Mouse (Mus musculus): ENCODE measurements at regions not wholly inside any gene's neighbourhood (a gene's known extent, or its start where the extent isn't known, plus 50 kb on each side); places are given as distances from the start of the nearest gene placed in this dataset.
"Not testable (repeated sequence)": the region's sequence is repeated elsewhere in the genome, so short reads cannot be mapped to it uniquely, and the experiment has no call there.

DNA sequence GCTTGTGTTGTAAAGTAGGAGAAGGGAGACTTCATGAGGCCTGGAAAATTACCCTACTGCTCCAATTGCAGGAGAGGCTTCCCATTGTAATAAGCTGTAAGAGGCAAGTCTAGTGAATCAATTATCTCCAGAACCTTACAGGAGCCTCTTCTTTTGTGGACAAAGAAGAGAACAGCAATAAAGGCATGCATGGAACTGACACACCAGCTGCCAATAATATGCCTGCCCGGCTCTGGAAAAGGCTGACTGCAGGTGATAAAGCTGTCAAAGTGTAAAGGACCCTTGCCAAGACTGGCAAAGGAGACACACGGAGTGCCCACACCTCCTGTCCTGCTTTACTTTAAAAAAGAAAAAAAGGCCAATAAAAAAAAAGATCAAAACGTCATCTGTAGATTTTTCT lies 209.0 kb downstream of the Faxc start:
- 0 out of 2 replicates have a peak, but pooled peaks have one; percentile 32 for ATAC-seq (ENCODE audit: low FRiP score)
- 43% methylated on average over 3 of the region's 3 CpGs for WGBS
- H3K4me3 ChIP-seq: no peak overlapping the region

DNA sequence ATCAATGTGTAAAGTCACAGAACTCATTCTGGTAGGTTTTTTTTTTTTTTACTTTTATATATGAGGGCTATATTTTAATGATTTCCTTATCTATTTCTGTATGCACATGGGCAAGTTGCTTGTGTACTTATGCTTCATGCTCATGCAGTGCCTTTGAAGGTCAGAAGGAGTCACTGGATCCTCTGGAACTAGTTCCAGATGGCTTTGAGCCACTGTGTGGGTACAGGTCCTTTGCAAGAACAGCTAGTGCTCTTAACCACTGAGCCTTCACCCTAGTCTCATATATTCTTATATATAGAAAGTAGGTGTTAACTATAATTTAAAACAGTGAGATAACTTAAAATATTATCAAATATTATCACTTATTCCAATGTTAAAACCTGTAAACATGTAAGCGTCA lies 212.4 kb downstream of the Faxc start:
- H3K27ac ChIP-seq: no peak overlapping the region
- H3K4me3 ChIP-seq: no peak overlapping the region
- 100% methylated on average over 1 of the region's 1 CpGs for WGBS
- no peak overlapping the region for H3K9ac ChIP-seq
- H3K27me3 ChIP-seq: no peaks in the 10 kb centered on the region
- no peaks in the 10 kb centered on the region for H3K36me3 ChIP-seq
- 0 out of 2 replicates have a peak, but pooled peaks cover 2% of the 10 kb centered on the region for H3K4me1 ChIP-seq
- no peak for ATAC-seq (ENCODE audit: low FRiP score)
- H3K4me2 ChIP-seq (replicated peaks): no peak overlapping the region
- H3K9me3 ChIP-seq (replicated peaks): no peaks in the 10 kb centered on the region

More for the DNA sequence above, 209.0 kb downstream of the Faxc start:
- Histone ChIP-seq H3K36me3 (no peaks in the 10 kb centered on the region), H3K9me3 (replicated peaks) (no peaks in the 10 kb centered on the region), H3K4me2 (replicated peaks) (no peak overlapping the region), H3K9ac (no peak overlapping the region), H3K4me1 (0 out of 2 replicates have a peak, but pooled peaks cover 2% of the 10 kb centered on the region), H3K27ac (no peak overlapping the region), H3K27me3 (no peaks in the 10 kb centered on the region)

- WGBS: 80% methylated on average over 1 of the region's 1 CpGs
Observed at GRCm38 (mm10) chr4:22144834-22145233, 212.5 kb upstream of the Fbxl4 start.

DNA sequence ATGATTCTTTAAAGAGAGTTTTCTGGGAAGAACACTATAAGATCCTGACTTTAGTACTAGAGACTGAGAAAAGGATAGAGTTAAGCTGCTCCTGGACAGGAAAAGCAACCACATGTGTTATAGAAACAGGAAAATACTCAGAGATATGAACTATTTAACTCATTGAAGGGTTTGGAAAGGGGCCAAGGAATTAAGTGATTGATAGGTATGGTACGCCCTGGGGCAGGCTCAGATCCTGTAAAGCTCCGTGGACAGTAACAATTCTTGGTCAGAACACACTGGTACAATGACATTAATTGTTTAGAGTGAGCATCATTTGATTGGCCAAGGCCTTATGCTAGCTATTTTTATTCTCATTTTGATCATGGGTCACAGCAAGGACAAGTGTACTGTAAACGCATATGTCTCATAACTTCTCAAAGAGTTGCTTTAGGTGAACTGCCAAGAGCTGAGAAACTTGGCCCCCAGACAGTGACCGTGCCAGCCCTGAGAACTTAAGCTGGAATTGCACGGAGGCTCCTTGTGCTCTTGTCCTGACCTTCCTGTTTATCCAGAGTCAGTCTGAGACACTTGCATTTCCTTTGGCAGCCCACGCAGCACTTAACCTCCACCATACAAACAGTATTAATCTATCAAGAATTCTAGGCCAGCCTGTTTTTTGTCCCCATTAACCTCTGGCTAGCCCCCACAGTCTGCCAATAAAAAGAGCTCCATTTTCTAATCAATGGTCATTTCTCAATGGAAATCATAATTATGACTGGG lies 210.5 kb upstream of the Fbxl4 start:
- Histone ChIP-seq H3K27ac (no peak overlapping the region), H3K9me3 (replicated peaks) (no peaks in the 10 kb centered on the region), H3K4me3 (no peak overlapping the region), H3K4me1 (0 out of 2 replicates have a peak, but pooled peaks cover 4% of the 10 kb centered on the region), H3K36me3 (no peaks in the 10 kb centered on the region), H3K27me3 (no peaks in the 10 kb centered on the region), H3K4me2 (replicated peaks) (no peak overlapping the region), H3K9ac (no peak overlapping the region)
- WGBS: 80% methylated on average over 6 of the region's 6 CpGs
- ATAC-seq (ENCODE audit: low FRiP score): no peak

More at GRCm38 (mm10) chr4:22144834-22145233, 212.5 kb upstream of the Fbxl4 start:
- H3K4me3 ChIP-seq; H3K4me1 ChIP-seq; H3K4me2 ChIP-seq (replicated peaks); H3K36me3 ChIP-seq; ATAC-seq (ENCODE audit: low FRiP score); H3K9ac ChIP-seq; H3K27ac ChIP-seq; H3K27me3 ChIP-seq; H3K9me3 ChIP-seq (replicated peaks): not testable (repeated sequence)

DNA sequence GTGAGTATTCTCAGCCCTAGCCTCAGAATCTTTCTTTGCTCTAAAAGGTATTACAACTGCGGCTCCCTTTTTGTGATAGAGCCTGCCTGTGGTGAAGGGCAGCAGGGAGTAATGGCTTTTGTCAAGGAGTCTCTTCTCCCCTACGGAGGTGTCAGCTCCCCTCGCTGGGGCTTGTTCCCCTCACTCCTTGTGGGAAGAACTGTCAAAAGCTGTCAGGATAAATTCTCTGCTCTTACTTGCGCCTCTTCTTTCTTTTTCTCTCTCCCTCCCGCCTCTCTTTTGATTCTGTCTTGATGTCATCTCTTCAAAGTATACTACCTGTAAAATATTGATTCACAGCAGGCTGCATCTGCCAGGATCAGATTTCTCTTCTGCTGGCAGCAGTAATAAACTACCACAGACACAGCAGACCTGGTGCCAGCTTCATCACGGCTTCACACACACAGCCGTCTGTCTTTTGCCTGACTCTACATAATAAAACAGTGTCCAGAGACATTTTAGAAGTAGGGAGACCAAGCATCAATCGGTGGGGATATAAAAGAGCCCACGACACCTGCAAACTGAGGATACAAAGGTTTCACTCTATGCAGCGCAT lies 205.3 kb upstream of the Fbxl4 start:
- Histone ChIP-seq H3K4me3 (no peak overlapping the region), H3K9ac (no peak overlapping the region), H3K36me3 (no peaks in the 10 kb centered on the region), H3K27me3 (0 out of 2 replicates have a peak, but pooled peaks cover 3% of the 10 kb centered on the region), H3K27ac (no peak overlapping the region), H3K4me1 (peaks cover 12% of the 10 kb centered on the region), H3K9me3 (replicated peaks) (no peaks in the 10 kb centered on the region), H3K4me2 (replicated peaks) (no peak overlapping the region)
- no peak for ATAC-seq (ENCODE audit: low FRiP score)
- WGBS: 22% methylated on average over 10 of the region's 10 CpGs

DNA sequence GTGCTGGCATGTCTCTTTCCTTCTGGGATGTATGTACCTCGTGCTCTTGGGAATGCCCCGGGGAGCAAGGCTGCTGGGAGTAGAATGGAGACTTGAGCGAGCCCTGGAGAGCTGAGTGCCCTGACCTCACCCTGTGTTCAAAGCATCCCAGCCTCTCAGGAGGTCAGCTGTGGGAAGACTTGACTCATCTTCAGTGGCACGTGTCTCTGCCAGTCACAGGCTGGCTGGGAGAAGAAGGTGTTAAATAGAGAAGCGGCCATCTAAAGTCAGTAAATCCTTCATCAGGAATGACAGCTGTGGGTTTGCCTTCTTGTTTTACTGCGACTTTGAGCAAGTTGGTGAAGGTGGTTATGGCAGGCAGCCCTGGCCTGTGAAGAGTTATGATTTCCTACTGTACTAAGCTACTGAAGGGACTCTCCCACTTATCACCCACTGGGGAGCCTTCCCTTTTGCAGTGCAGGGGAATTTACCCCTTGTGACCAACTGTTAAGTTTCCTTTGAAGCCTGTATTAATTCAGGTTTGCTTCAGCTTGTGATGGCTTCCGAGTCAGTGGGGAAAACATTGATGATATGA lies 204.3 kb upstream of the Fbxl4 start:
- Histone ChIP-seq H3K4me2 (replicated peaks) (no peak overlapping the region), H3K27me3 (0 out of 2 replicates have a peak, but pooled peaks cover 3% of the 10 kb centered on the region), H3K9ac (no peak overlapping the region), H3K4me1 (peaks cover 12% of the 10 kb centered on the region), H3K36me3 (no peaks in the 10 kb centered on the region), H3K27ac (no peak overlapping the region), H3K4me3 (no peak overlapping the region), H3K9me3 (replicated peaks) (no peaks in the 10 kb centered on the region)
- ATAC-seq (ENCODE audit: low FRiP score): no peak
- 30% methylated on average over 7 of the region's 7 CpGs for WGBS

GRCm38 (mm10) chr4:22153620-22154019 lies 203.7 kb upstream of the Fbxl4 start:
- H3K9me3 ChIP-seq (replicated peaks): no peaks in the 10 kb centered on the region
- H3K4me1 ChIP-seq: peaks cover 12% of the 10 kb centered on the region
- no peak overlapping the region for H3K27ac ChIP-seq
- 0 out of 2 replicates have a peak, but pooled peaks cover 3% of the 10 kb centered on the region for H3K27me3 ChIP-seq
- 59% methylated on average over 6 of the region's 6 CpGs for WGBS
- H3K4me3 ChIP-seq: no peak overlapping the region
- H3K4me2 ChIP-seq (replicated peaks): no peak overlapping the region
- no peak overlapping the region for H3K9ac ChIP-seq
- ATAC-seq (ENCODE audit: low FRiP score): no peak
- no peaks in the 10 kb centered on the region for H3K36me3 ChIP-seq

DNA sequence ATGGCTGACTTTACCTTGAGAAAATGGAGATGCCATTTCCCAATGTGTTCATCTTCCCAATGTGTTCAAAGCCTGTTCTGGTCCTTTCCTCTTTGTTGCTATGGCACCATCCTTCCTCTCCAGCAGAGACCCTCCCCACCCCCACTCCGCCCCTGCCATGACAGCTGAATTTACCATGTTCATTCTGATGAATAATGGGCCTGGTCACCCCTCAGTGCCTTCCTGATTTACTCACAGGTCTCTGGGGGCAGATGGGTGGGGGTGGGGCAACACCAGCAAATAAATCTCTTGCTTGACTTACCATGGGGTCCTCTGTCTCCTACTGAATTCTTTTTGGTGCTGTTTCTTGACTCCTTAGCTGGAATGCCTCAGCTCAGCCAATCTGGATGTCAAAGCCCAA lies 170.9 kb upstream of the Fbxl4 start:
- Histone ChIP-seq H3K36me3 (no peaks in the 10 kb centered on the region), H3K9ac (no peak overlapping the region), H3K4me1 (peaks cover 13% of the 10 kb centered on the region), H3K4me2 (replicated peaks) (no peak overlapping the region), H3K27ac (peak overlapping the region; percentile 48; the same call in 1 of the 2 replicates), H3K27me3 (no peaks in the 10 kb centered on the region), H3K4me3 (no peak overlapping the region), H3K9me3 (replicated peaks) (no peaks in the 10 kb centered on the region)
- ATAC-seq (ENCODE audit: low FRiP score): peak; percentile 91
- 50% methylated on average over 1 of the region's 1 CpGs for WGBS

DNA sequence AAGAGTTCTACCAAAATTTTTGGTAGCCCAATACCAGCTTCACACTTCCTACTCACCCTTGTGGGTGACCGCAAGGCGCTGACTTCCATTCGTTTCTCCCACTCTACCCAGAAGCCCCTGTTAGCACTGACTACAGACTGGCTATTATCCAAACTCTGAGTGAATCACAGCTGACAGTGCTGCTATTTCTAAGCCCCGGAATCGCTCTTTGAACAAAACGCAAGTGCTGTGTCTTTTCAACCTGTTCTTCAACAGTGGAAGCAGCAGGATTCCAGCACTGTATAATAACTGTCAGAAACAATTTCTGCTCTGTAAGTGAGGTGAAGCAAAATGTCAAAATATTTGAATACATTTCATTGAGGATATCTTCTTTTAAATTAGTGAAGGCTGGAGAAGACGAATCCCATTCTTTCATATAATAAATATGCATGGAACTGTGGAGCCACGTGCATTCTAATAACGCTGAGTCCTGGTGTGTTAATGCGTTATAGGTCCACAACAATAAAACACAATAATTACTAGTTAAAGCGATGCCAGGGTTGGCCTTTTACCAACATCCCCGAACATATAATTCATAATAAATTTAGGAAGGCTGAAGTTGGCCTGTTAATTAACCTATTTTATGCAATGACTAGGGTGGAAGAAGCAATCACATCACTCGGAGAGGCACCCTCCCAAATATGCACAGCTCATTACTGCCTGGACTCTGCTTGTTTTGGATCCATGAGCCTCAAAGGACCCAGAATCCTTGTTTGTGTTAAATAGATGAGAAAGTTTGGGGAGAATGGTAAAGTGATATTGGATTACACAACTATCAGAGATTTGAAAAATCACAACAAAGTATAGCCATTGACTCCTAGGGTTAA lies 169.0 kb upstream of the Fbxl4 start:
- Histone ChIP-seq H3K36me3 (no peaks in the 10 kb centered on the region), H3K27me3 (no peaks in the 10 kb centered on the region), H3K4me1 (peaks cover 13% of the 10 kb centered on the region), H3K4me3 (no peak overlapping the region), H3K9me3 (replicated peaks) (no peaks in the 10 kb centered on the region), H3K4me2 (replicated peaks) (no peak overlapping the region), H3K27ac (no peak overlapping the region), H3K9ac (no peak overlapping the region)
- 69% methylated on average over 13 of the region's 13 CpGs for WGBS
- ATAC-seq (ENCODE audit: low FRiP score): no peak

DNA sequence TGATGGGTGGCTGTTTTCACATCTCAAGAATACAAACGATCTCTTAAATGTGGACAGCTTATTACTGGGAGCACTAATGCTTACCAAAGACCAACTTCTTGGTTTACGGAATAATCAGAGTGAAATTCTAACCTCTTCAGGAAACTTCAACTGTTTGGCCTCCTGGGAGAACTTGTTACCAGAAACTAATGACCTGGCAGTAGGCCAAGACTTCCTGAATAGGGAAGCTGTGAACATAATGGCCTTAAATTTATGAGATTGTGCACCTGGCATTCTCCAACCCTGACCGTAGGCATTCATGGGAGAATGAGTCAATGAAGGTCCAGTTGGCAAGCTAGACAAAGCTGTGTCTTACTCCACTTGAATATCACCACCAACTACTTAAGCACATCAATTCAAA lies 160.8 kb upstream of the Fbxl4 start:
- Histone ChIP-seq H3K27ac (no peak overlapping the region), H3K27me3 (no peaks in the 10 kb centered on the region), H3K9ac (no peak overlapping the region), H3K9me3 (replicated peaks) (no peaks in the 10 kb centered on the region), H3K4me3 (no peak overlapping the region), H3K4me1 (no peaks in the 10 kb centered on the region), H3K4me2 (replicated peaks) (no peak overlapping the region), H3K36me3 (no peaks in the 10 kb centered on the region)
- WGBS: 75% methylated on average over 3 of the region's 3 CpGs
- ATAC-seq (ENCODE audit: low FRiP score): no peak

- H3K36me3 ChIP-seq: no peaks in the 10 kb centered on the region
- no peaks in the 10 kb centered on the region for H3K9me3 ChIP-seq (replicated peaks)
- H3K4me3 ChIP-seq: no peak overlapping the region
- no peak for ATAC-seq (ENCODE audit: low FRiP score)
- WGBS: 87% methylated on average over 5 of the region's 5 CpGs
- no peaks in the 10 kb centered on the region for H3K27me3 ChIP-seq
- H3K4me2 ChIP-seq (replicated peaks): no peak overlapping the region
- H3K4me1 ChIP-seq: no peaks in the 10 kb centered on the region
- H3K27ac ChIP-seq: no peak overlapping the region
- H3K9ac ChIP-seq: no peak overlapping the region
Observed at GRCm38 (mm10) chr4:22208531-22208930, 148.8 kb upstream of the Fbxl4 start.

- no peaks in the 10 kb centered on the region for H3K4me1 ChIP-seq
- no peak overlapping the region for H3K4me3 ChIP-seq
- no peak overlapping the region for H3K4me2 ChIP-seq (replicated peaks)
- no peaks in the 10 kb centered on the region for H3K9me3 ChIP-seq (replicated peaks)
- ATAC-seq (ENCODE audit: low FRiP score): no peak
- H3K36me3 ChIP-seq: no peaks in the 10 kb centered on the region
- 90% methylated on average over 3 of the region's 3 CpGs for WGBS
- no peak overlapping the region for H3K9ac ChIP-seq
- no peak overlapping the region for H3K27ac ChIP-seq
- H3K27me3 ChIP-seq: no peaks in the 10 kb centered on the region
Observed at GRCm38 (mm10) chr4:22237640-22238039, 119.7 kb upstream of the Fbxl4 start.
